Mouse (Mus musculus) layer of hippocampus, adult 18-20 months (tissue): ENCODE measurements around the gene Gpc5. TPM values are rescaled to one million over a fixed set of nuclear protein-coding genes. Genes with fewer than 3 reads are reported as not detected.

Source experiments
- DNase-seq, 2 experiments: peaks; one replicate each; pipeline ENCODE4 v3.0.0; 2022; ENCODE audit warnings: low spot score in 2 of 2
- total RNA-seq, 2 experiments: library from RNA; stranded (reverse); gene quantifications; 2 replicates each; pipeline ENCODE4 v1.2.3; 2021

Gene Gpc5
- total RNA-seq, 2 experiments from 2014 or later, result 35.6 to 36.1 TPM

DNA sequence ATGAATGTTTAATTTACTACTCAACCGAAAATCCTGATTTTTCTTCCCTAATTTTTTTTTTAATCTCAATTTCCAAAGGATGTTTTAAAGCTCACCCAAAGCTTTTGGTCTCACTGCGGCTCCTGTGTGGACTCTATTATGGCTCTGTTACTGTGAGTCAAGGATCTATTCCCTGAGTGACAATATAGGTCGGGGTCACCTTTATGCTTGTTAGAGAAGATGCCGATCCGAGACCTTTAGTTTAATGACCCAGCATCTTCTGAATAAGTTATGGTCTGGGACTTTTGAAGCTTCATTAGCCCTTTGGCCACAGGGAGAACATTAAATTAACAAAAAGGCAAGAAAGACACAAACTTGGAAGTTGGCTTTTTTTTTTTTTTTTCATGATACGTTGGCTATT, 408.8 kb downstream of the Gpc5 start:
- DNase-seq, result no peak

GRCm38 (mm10) chr14:115546516-115547282, 454.7 kb downstream of the Gpc5 start:
- DNase-seq, result no peak

DNA sequence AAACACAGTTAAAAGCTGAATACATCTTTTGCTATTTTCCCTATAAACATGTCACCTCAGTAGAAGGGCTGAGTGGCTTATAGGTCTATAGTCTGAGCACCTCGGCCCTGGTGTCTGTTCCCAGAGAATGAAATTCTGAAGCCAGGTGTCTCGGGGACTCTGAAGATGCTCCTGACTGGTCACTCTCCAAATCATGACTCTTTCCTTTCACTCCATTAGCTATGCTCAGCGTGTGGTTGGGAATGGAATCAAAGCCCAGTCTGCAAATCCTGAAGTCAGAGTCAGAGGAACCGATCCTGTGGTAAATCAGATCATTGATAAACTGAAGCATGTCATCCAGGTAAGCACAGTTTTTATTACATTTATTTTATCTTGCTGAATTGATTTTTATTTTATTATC, 460.0 kb downstream of the Gpc5 start:
- DNase-seq, result no peak

- DNase-seq, result no peak
Measured at GRCm38 (mm10) chr14:115580466-115581255, 488.6 kb downstream of the Gpc5 start.

- no peak for DNase-seq
Measured at GRCm38 (mm10) chr14:115581256-115581633, 489.2 kb downstream of the Gpc5 start.

DNA sequence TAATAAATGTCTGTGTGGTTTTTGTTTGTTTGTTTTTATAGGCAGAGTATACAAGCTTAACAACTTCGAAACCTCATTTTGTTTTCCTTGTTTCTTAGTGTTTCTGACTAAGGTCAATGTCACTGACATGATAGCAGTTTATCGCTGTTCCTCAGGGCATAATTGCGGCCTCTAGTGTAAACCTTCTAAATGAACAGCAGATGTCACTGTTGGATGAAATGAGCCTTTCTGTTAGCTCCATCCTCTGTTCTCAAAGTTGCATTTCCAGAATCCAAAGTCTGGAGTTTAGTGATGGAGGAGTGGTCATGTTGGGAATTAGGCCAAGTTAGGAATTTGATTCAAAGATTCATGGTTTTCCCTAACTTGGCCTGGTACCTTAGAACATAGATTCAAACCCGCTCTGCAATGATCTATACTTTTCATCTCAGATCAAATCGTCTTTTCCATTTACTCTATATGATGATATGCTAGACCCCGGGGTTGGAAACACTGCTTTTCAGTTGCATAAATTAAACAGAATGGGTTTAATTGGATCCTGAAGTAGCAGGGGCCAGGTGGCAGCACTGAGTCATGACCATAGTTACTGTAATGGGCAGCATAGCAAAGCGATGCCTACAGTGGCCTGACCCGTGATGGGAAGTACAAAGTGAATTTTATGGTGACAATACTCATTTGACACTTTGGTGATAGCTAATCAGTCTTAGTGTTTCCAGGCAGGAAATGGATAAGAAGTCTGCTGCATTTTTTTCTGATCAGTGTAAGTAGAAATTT, 508.4 kb downstream of the Gpc5 start:
- DNase-seq, result peak in 1 of 2 experiments; percentile 41

GRCm38 (mm10) chr14:115614154-115614553, 522.1 kb downstream of the Gpc5 start:
- no peak for DNase-seq

- DNase-seq, result no peak
Measured at GRCm38 (mm10) chr14:115616305-115616704, 524.3 kb downstream of the Gpc5 start.

GRCm38 (mm10) chr14:115616846-115617245, 524.8 kb downstream of the Gpc5 start:
- DNase-seq, result no peak

- no peak for DNase-seq
Measured at GRCm38 (mm10) chr14:115620473-115620872, 528.5 kb downstream of the Gpc5 start.

- no peak for DNase-seq
Measured at GRCm38 (mm10) chr14:115631160-115631898, 539.3 kb downstream of the Gpc5 start.

DNA sequence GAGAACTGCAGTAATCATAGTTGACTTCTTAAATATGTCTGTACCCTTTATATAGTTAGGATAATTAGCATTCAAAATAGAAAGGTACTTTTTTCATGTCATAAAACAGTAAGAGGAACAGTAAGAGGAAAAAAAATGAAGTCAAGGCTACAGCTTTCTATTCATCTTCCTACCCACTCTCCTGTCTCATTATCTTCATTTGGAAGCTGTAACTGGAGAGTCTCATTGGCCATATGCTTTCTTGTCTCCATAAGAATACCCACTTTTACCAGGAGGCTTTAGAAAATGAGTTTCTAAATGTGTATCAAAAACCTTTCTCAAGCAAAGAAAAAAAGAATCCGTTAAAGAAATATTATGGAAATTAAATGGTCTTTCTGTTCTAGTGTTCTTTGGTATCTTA, 541.3 kb downstream of the Gpc5 start:
- DNase-seq, result no peak

- no peak for DNase-seq
Measured at GRCm38 (mm10) chr14:115679875-115680274, 587.9 kb downstream of the Gpc5 start.

DNA sequence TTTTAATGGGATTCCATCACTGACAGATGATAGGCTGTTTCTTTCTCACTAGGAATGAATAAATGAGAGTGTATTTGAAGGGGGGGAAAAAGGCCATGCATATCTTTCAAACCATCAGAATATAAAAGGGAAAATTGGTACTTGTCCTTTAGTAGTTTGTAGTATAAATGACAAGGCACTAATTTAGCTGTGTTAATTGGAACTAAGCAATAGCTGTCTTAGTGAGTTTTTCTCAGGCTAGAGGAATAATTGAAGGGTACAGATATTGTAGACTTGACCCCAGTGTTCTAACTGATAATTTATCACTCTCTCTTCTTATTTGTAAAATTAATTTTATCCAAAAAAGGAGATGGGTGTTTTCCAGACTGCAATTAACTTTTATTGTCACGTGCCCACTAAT, 654.0 kb downstream of the Gpc5 start:
- DNase-seq, result no peak

GRCm38 (mm10) chr14:115760241-115760640, 668.2 kb downstream of the Gpc5 start:
- DNase-seq, result peak; percentile 13 to 20

DNA sequence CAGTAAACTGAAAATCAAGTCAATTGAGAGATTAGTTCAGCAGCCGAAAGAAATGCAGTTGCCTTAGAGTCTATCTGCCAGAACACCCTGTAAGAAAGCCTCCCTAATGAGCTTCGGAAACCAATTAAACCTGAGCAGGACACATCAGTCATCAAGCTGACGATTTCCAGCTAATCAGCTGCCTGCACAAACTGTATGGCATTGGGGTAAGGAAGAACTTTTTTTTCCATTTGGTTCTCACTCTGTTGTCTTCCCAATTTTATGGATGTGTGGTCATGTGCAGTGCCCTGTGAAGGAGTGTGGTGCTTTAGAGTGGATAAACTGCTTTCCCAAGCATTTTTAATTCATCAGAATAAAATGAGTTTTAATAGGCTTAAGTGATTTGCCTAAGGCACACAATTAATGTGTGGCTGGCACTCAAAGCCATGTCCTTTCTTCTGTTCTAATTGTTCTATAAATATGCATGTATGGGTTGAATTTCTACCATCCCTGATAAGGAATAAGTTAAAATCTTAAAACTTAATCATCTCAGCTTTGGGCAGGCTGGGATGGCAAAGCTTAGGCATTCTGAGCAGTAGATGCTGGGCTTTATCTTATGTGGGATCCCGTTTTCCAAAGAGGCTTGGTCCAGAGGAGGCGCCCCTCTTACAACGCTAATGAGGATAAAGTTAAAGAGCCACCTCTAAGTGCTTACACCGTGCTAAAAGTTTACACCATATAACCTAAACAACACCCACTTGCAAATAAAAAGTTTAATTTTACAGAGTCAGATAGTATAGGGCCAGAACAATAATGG, 687.6 kb downstream of the Gpc5 start:
- DNase-seq, result no peak

DNA sequence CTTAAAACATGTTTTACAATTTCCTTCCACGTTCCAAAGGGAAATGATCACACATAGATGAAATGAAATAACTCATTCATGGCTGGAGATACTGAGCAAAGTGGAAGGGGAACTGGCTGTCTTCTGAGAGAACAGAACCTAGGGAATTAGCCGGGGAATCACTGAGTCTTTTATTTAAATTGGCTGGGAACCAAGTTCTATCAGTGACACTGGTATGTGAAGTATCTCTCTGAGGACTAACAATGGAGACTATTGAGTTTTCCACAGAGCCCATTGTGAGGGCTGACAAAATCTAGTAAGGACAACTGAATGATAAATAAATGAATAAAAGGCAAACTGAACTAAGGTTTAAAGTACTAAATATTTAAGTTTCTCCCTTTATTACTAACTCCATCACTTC, 712.7 kb downstream of the Gpc5 start:
- no peak for DNase-seq

- peak in 1 of 2 experiments; percentile 15 for DNase-seq
Measured at GRCm38 (mm10) chr14:115819021-115819420, 727.0 kb downstream of the Gpc5 start.

DNA sequence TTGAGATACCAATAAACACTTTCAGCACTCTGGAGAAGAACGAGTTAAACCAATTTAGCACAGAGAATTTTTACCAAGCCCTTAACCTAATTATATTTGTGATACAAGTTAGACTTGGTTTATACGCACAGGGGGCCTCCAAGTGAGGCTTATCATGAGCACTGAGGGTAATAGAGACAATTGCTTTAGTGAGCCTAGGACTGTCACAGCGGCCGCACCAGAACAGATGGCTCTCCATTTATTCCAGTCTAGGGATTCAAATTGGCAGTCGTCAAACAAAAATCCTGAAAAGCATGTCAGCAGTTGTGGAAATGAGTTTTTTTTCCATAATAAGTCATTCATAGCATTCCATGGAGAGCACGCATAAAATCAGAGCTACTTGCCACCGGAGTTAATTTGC, 729.6 kb downstream of the Gpc5 start:
- DNase-seq, result peak; percentile 2 to 48

- no peak for DNase-seq
Measured at GRCm38 (mm10) chr14:115830485-115830884, 738.5 kb downstream of the Gpc5 start.
